Mouse (Mus musculus) fibroblast of lung, adult 2 months (primary cell): ENCODE data around the gene Eri3.

Source experiments
- DNase-seq: peaks from one replicate; pipeline ENCODE4 v3.0.0-alpha.2; 2011; ENCODE audit warnings: low read depth

Eri3 gene

DNA sequence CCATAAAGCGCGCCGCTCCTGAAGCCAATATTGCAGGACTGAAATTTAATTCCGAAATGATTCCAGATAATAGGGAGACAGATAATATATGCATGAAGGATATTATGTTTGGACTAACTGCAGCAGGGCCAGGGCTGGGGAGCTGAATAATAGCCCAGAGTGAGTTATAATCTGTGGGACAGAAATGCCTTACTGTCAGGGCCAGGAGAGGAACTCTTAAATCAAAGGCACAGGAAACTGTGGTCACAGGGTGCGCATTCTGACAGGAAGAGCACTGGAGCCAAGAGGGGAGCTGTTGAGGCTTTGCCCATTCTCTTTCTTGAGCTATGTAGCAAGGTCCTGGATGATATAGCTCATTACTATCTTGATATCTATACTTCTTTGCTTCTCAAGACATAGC lies 74.5 kb downstream of the Eri3 start:
- no peak for DNase-seq

GRCm38 (mm10) chr4:117628464-117628863 lies 78.3 kb downstream of the Eri3 start:
- no peak for DNase-seq

DNA sequence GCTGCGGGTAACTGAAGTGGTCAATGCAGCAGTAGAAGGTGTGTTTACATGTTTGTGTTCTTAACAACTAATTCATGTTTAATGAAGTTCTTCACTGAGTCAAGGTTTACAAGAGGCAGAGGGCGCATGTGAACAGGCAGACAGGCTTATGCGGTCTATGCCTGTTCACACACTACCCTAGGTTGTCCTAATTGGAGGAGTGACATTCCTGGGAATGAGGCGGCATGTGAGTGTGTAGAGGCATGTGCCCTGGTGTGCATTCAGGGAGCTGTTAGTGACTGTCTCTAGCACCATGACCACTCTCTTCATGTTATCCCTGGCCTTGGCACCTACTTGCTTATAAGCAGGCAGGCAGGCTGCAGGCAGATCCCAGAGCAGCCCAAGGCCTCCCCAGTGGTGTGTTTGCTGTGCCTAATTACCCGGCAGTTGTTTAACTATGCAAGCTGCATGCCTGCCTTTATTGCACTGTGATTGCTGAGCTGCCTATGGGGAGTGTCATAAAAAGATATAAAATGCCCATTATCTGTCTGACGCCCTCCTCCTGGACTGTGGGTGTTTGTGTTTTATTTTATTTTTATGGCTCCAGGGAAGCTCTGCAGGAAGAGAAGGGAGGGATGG lies 80.0 kb downstream of the Eri3 start:
- DNase-seq, result no peak

DNA sequence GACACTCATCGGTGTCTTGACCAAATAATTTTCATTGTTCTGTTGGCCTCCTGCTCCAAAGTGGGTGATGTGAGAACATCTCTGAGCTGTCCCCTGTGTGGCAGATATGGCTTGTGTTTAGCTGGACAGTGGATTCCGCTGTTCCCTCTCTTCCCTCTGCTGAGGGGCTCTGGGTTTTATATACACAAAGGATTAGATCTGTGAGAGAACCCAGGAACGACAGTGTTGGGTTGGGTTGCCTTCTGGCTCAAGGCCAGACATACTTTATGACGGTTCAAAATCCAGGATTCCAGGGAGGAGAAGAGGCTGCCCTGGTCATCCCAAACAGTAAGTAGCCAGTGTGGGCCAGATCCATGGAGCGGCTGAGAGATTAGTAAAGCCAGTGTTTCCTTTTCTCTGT lies 83.4 kb downstream of the Eri3 start:
- no peak for DNase-seq

DNA sequence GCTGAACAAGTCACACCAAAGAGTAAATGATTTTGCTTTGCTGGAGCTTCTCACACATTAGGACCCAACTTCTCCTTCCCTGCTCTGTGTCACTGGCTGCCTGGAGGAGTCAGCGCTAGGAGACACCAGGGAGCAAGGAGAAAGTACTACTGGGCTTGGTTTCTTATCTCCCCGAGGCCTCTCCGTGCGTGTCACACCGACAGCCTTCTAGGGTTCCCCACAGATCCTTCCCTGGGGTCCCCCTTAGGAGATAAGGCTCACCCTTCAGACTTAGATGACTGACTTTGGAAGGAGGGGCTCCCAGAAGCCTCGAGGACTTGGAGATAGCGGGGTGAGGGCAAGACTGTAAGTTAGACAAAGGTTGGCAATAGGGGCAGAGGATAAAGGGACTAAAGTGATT lies 84.5 kb downstream of the Eri3 start:
- DNase-seq, result no peak

DNA sequence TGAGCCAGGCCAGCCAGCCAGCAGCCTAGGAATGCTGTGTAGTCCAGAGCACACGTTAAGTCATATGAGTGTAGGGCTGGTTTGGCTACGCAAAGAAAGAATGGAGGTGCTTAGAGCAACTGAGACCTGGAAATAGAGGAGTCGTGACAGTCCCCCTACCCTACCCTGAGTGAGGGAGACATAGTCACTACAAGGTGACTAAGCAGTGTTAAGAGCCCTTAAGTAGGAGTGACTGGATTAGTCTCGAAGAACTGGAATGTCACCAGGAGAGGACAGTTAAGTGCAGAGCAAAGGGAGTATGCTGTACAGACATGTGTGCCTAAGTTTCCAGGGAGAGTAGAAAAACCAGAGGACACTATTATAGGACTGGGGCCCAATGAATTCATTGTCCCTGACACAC lies 86.0 kb downstream of the Eri3 start:
- DNase-seq, result no peak

- no peak for DNase-seq
Measured at GRCm38 (mm10) chr4:117636891-117637613, 86.9 kb downstream of the Eri3 start.

DNA sequence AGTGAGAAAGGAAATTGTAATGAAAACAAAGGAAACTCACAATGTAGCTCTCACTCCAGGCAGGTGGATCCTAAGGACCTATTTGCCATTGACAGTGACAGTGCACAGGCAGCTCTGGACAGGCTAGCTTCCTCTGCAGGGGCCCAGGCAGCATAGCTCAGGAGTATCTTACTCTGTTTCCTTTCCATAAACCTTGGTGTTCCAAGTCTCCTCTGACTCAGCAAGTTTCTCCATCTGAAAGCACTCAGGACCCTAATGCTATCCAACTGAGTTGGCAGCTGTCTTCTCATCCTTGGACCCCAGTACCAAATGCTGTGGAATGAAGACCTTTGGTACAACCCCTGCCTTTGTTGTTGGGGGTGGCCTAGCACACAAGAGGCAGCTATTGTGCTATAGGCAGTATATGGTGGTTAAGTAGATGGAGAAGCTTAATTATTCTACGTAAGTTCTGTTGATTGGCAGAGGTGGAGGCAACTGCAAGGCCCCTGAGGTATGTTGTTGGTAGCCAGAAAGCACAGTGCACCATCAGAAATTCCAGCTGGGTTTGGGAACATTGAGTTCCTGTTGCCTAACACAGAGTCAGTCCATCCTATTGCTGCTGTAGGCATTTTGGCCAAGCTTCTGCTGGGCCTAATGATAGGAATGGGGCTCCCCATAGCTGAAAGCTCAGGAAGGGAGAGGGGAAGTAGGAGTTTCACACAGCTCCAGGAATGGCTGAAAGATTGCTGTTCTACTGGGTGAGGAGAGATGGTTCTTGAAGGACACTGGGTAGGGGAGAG lies 90.9 kb downstream of the Eri3 start:
- DNase-seq, result no peak

DNA sequence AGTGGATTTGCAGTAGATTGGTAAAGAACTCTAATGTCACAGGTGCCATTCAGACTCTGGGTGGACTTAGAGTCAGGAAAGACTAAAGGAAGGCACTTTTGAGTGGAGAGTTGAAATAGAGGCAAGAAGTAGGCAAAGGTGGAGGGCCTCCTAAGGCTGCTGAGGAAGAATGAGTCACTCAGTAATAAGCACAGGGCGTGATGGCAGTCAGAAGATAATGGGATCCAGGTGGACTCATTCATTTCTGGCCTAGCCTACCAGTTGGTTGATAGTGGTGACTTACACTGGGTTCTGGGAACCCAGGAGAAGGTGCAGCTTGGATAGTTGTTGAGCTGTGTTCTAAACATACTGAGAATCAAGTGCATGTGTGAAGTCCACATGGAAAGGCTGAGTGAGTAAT lies 91.6 kb downstream of the Eri3 start:
- DNase-seq, result no peak

- no peak for DNase-seq
Measured at GRCm38 (mm10) chr4:117645031-117645435, 94.9 kb downstream of the Eri3 start.

DNA sequence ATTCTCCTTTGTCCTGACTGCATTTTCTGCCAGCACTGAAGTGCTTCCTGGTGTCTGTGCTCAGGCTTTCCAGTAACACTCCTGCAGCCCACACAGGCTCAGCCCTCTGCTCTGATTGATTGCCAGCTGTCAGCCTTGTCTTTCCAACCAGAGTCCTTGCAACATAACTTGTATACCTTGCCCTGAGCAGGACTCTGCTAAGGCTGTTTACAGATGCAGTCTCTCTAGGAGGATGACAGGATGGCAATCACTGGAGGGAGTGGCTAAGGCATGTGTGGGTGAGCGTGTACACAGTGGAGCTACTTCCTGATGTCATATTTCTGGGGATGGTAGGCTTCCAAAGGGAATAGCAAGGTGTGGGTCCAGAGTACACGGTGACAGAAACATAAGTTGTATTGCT lies 95.7 kb downstream of the Eri3 start:
- DNase-seq, result no peak

DNA sequence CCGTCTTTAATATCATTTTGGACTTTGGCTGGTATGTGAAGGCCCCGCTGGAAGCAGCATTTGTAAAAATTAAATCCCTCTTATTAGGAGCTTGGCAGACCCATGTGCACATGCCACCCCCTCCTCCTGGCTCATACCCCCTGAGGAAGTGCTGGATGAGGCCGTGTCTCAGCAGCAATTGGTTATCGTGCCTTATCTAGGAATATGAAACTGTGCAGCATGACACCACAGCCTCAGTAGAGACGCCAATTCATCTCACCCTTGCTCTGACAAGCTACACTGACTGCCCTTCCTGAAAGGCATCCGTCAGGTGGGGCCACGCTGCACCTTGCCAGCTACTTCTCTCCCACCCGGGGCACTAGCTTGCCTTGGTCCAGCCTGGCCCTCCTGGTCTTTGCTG lies 96.3 kb downstream of the Eri3 start:
- DNase-seq, result no peak

DNA sequence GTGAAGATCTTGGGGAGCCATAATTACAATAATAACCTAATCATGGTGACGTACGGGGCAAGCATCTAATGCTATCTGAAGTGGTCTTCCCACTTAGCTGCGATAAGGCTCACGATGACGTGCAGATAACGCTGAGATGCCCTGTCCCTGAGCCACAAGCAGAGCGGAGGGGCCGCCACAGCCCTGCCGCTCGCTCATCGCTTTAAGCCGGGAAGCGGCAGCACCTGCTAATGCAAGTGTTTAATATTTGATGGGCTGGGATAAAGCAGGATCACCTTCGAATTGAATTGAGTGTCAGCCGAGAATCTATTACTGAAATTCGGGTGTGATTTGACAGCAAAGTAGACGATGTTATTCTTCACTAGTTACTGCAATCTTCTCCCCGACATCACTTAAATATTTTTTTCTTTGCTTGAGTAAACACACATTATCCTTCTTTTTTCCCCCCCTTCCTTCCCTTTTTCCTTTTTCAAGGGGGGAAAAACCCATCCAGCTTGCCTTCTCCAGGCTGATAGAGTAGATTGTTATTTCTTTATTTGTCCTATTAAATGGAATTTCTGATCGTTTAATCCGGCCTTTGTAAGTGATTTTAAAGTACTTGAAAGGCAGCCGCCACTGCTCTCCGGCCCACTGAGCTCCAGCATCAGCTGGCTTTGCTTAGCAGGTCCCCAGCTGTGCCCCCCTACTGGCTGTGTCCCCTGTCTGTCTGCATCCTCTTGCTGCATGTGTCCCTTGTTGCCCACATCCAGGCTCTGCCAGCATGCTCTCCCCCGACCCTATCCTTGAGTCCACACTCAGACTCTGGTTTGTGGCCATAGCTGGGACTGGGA lies 97.0 kb downstream of the Eri3 start:
- no peak for DNase-seq

DNA sequence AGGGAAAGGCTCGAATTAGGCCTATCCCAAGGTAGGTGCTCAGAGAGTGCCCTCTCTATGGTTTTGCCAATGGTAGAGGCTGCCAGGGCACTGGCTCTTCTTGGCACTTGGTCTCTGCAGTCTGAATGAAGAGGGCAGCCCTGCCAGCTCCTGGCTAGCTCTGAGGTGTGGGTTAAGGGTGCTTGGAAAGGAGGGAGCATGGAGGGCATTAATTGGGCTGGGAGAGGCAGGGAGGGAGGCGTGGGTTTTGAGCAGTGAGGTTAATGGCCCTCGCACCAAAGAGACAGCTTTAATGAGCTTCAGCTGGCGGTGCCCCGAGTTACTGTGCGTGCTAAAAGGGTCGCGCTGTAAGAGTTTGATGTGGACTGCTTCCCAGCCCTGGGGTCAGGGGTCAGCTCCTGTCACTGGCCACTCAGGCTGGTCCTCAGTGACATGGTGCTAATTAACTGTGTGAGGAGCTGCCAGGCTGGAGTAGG lies 101.5 kb downstream of the Eri3 start:
- no peak for DNase-seq

DNA sequence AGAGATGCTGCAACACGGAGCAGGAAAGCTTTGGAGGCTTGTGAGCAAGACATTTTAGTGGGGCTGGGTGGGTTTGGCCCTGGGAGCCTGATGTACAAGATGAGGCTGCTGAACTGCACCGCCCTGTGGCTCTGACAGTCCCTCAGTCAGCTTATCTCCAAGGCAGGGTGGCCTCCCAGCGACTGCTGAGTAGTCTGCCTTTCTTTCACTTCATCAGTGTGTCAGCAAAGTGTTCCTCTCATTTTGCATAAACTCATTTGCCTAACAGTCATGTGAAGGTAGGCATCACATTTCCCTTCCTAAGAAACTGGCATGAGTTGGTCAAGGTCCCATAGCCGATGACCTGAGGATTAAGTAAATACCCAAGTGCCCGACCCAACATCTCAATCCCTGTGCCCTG lies 102.6 kb downstream of the Eri3 start:
- DNase-seq, result no peak

GRCm38 (mm10) chr4:117654016-117654702 lies 104.0 kb downstream of the Eri3 start:
- DNase-seq, result no peak

GRCm38 (mm10) chr4:117654703-117655499 lies 104.7 kb downstream of the Eri3 start:
- no peak for DNase-seq

DNA sequence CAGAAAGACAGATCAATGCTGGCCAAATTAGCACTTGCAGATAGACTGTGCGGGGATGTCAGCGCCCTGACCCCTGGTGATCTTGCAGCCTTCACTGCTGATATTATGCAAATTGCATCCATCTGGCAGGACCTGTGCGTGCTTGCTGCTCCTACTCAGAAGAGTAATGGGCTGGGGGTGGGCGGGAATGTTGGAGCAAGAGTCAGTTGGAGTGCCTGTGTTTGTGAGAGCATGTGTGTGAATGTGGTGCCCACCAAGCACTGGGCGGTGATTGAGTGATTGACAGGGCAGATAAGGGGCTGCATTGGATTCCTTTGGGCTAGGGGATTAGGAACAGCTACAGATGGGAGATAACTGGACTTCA lies 105.3 kb downstream of the Eri3 start:
- no peak for DNase-seq

- DNase-seq, result no peak
Measured at GRCm38 (mm10) chr4:117656961-117657360, 106.8 kb downstream of the Eri3 start.

DNA sequence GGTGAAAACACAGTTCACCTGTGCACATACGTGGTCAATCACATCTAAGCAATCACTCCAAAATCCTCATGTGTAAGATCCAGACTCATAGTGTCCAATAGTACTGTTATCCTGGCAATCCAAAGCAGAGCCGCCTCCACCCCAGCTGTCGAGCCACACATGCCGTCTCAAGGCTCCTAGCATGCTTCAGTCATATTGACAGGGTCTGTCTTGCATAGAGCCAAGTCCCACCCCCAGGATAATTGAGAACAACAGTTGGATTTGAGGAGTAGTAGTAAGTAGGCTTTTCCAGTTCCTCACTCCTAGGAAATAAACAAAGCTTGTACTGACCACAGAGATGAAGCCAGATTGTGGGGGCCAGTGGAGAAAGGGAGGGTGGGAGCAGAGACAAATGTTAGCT lies 107.5 kb downstream of the Eri3 start:
- no peak for DNase-seq
